Mouse (Mus musculus) midbrain, embryonic 11.5 days (tissue): ENCODE measurements at regions not wholly inside any gene's neighbourhood (a gene's known extent, or its start where the extent isn't known, plus 50 kb on each side); places are given as distances from the start of the nearest gene placed in this dataset.

Experiments
- ATAC-seq: fragments of 200-750 bp; cut with Nextera tagmentation; 2 replicates; pipeline ENCODE4 v1.8.0; 2017; ENCODE audit warnings: moderate TSS enrichment, moderate library complexity; ENCODE audit not compliant: low FRiP score
- DNase-seq: peaks from one replicate; pipeline ENCODE4 v3.0.0; 2015; ENCODE audit warnings: low spot score; ENCODE audit errors: missing footprints
- H3K27ac ChIP-seq: fragments of 300-500 bp; sonication (generic); 2 replicates; pipeline ENCODE4 v1.5.1; 2014; ENCODE audit warnings: low read depth, low read length
- H3K27me3 ChIP-seq: fragments of 300-500 bp; sonication (generic); 2 replicates; pipeline ENCODE4 v1.6.1; 2014; ENCODE audit warnings: mild to moderate bottlenecking, low read length, moderate library complexity, mixed read lengths; ENCODE audit not compliant: control insufficient read depth, insufficient read depth
- H3K36me3 ChIP-seq: fragments of 300-500 bp; sonication (generic); 2 replicates; pipeline ENCODE4 v1.6.1; 2014; ENCODE audit warnings: mild to moderate bottlenecking, low read length, moderate library complexity, mixed read lengths; ENCODE audit not compliant: control insufficient read depth, insufficient read depth
- H3K4me1 ChIP-seq: fragments of 300-500 bp; sonication (generic); 2 replicates; pipeline ENCODE4 v1.6.1; 2014; ENCODE audit warnings: low read length; ENCODE audit not compliant: control insufficient read depth, insufficient read depth
- H3K4me2 ChIP-seq: fragments of 300-500 bp; sonication (generic); 2 replicates; pipeline ENCODE4 v1.6.1; 2014; ENCODE audit warnings: mild to moderate bottlenecking, moderate library complexity
- H3K4me3 ChIP-seq: fragments of 300-500 bp; sonication (generic); 2 replicates; pipeline ENCODE4 v1.5.1; 2014; ENCODE audit warnings: low read depth, low read length
- H3K9ac ChIP-seq: fragments of 300-500 bp; sonication (generic); 2 replicates; pipeline ENCODE4 v1.6.1; 2014; ENCODE audit warnings: low read length
- H3K9me3 ChIP-seq: fragments of 300-500 bp; sonication (generic); 2 replicates; pipeline ENCODE4 v1.6.1; 2016; ENCODE audit warnings: low read length; ENCODE audit not compliant: control insufficient read depth
- WGBS: fragments of 180-500 bp; shearing (Covaris S2); extraction: QIAGEN DNeasy Blood & Tissue Kit; methylation state at CpG from one replicate; pipeline ENCODE4 v1.1.7; 2014; 5-methylcytosine and 5-hydroxymethylcytosine counted together

DNA sequence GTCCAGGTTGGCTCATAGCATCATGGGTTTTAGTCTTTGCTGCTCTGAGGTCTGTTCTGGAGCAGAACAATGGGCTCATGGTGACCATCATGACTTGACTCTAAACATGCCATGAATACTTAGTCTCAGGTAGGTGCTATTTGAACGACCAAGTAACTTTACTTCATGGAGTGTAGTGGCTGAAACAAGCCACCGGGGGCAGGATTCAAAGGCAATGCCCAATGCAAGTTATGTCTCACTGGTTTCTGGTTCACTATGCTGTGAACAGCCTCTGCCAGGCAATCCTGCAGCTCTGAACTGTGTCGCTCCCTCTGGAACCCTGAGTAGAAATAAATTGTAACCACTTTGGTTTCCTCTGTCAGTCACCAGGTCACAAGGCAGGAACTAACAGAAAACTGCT is 65.8 kb upstream of the Gm26897 start:
- H3K4me2 ChIP-seq, result no peak overlapping the region
- H3K4me1 ChIP-seq, result peaks cover 6% of the 10 kb centered on the region
- DNase-seq, result peak; percentile 90
- no peak overlapping the region for H3K4me3 ChIP-seq
- H3K9ac ChIP-seq, result no peak overlapping the region
- no peaks in the 10 kb centered on the region; the same call in 1 of the 2 replicates for H3K9me3 ChIP-seq
- no peak overlapping the region for H3K27ac ChIP-seq
- H3K36me3 ChIP-seq, result no peaks in the 10 kb centered on the region
- WGBS, result 73% methylated on average over 3 of the region's 3 CpGs
- no peak for ATAC-seq
- H3K27me3 ChIP-seq, result no peaks in the 10 kb centered on the region

- no peak overlapping the region for H3K4me3 ChIP-seq
- no peak for DNase-seq
- ATAC-seq, result no peak
- H3K36me3 ChIP-seq, result no peaks in the 10 kb centered on the region
- no peaks in the 10 kb centered on the region for H3K27me3 ChIP-seq
- no peak overlapping the region for H3K27ac ChIP-seq
- no peaks in the 10 kb centered on the region; the same call in 1 of the 2 replicates for H3K9me3 ChIP-seq
- H3K9ac ChIP-seq, result no peak overlapping the region
- no peaks in the 10 kb centered on the region; the same call in 1 of the 2 replicates for H3K4me1 ChIP-seq
- H3K4me2 ChIP-seq, result no peak overlapping the region
Observed at GRCm38 (mm10) chr5:111669139-111669538, 64.6 kb upstream of the Gm26897 start.

GRCm38 (mm10) chr5:111671762-111672161 is 62.0 kb upstream of the Gm26897 start:
- peaks cover 6% of the 10 kb centered on the region for H3K4me1 ChIP-seq
- no peaks in the 10 kb centered on the region for H3K36me3 ChIP-seq
- no peak overlapping the region for H3K4me2 ChIP-seq
- H3K27me3 ChIP-seq, result no peaks in the 10 kb centered on the region
- DNase-seq (no peak), ATAC-seq (no peak)
- no peaks in the 10 kb centered on the region; the same call in 1 of the 2 replicates for H3K9me3 ChIP-seq
- H3K4me3 ChIP-seq, result no peak overlapping the region
- 88% methylated on average over 6 of the region's 6 CpGs for WGBS
- no peak overlapping the region for H3K27ac ChIP-seq
- H3K9ac ChIP-seq, result no peak overlapping the region

- Histone ChIP-seq H3K4me1 (peaks cover 28% of the 10 kb centered on the region), H3K4me2 (no peak overlapping the region), H3K27ac (peak overlapping the region; percentile 5; the same call in 1 of the 2 replicates), H3K27me3 (no peaks in the 10 kb centered on the region), H3K36me3 (no peaks in the 10 kb centered on the region), H3K9me3 (no peaks in the 10 kb centered on the region), H3K4me3 (no peak overlapping the region), H3K9ac (no peak overlapping the region; the same call in 1 of the 2 replicates)
- no peak for ATAC-seq
- DNase-seq, result no peak
- WGBS, result 51% methylated on average over 6 of the region's 6 CpGs
Observed at GRCm38 (mm10) chr5:111674976-111675672, 58.6 kb upstream of the Gm26897 start.

DNA sequence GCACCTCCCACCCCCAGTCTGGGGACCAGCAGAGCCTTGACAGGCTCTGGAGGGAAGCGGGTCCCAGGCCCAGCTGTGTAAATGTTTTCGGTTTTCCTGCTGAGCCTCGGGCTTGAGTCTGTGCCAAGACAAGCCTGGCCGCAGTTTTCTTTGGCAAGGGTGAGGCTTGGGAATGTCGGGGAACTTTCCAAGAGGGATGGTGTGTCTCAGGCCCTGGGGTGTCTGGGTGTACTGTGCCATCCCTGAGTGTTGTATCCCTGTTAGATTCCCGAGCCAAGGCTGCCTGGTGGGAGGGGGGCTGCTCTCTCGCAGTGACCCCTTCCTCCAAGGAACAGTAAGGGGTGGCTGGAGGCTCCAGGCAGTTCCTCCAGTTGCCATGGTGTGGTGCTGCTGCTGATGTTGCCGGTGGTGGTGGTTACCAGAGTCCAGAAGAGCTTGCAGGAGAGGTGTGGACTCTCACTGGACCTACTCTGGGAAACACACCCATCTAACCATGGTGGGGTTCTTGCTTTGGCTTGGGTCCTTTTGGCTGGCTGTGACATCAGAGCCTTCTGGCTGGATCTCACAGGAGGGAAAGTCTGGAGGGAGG is 58.0 kb upstream of the Gm26897 start:
- no peak for ATAC-seq
- 21% methylated on average over 8 of the region's 8 CpGs for WGBS

GRCm38 (mm10) chr5:111677847-111678311 is 55.8 kb upstream of the Gm26897 start:
- Histone ChIP-seq H3K9me3 (no peaks in the 10 kb centered on the region), H3K36me3 (no peaks in the 10 kb centered on the region), H3K27me3 (no peaks in the 10 kb centered on the region), H3K4me3 (no peak overlapping the region), H3K4me1 (peaks cover 39% of the 10 kb centered on the region), H3K9ac (no peak overlapping the region), H3K4me2 (no peak overlapping the region), H3K27ac (peak overlapping the region; percentile 61)
- ATAC-seq, result peak; percentile 45; the same call in 1 of the 2 replicates
- DNase-seq, result no peak
- WGBS, result 38% methylated on average over 6 of the region's 6 CpGs

More for the DNA sequence above, 58.0 kb upstream of the Gm26897 start:
- Histone ChIP-seq H3K9ac (no peak overlapping the region; the same call in 1 of the 2 replicates), H3K27ac (peak overlapping the region; percentile 5; the same call in 1 of the 2 replicates), H3K36me3 (no peaks in the 10 kb centered on the region), H3K9me3 (no peaks in the 10 kb centered on the region), H3K27me3 (no peaks in the 10 kb centered on the region), H3K4me3 (no peak overlapping the region), H3K4me1 (peaks cover 28% of the 10 kb centered on the region), H3K4me2 (no peak overlapping the region)
- peak; percentile 89 for DNase-seq

GRCm38 (mm10) chr5:111678496-111678895 is 55.2 kb upstream of the Gm26897 start:
- Histone ChIP-seq H3K36me3 (no peaks in the 10 kb centered on the region), H3K27me3 (no peaks in the 10 kb centered on the region), H3K4me2 (no peak overlapping the region), H3K9ac (no peak overlapping the region), H3K4me1 (peaks cover 39% of the 10 kb centered on the region), H3K27ac (peak overlapping the region; percentile 61; the same call in 1 of the 2 replicates), H3K4me3 (no peak overlapping the region), H3K9me3 (no peaks in the 10 kb centered on the region)
- WGBS, result 25% methylated on average over 1 of the region's 1 CpGs
- peak; percentile 19; the same call in 1 of the 2 replicates for ATAC-seq
- no peak for DNase-seq

DNA sequence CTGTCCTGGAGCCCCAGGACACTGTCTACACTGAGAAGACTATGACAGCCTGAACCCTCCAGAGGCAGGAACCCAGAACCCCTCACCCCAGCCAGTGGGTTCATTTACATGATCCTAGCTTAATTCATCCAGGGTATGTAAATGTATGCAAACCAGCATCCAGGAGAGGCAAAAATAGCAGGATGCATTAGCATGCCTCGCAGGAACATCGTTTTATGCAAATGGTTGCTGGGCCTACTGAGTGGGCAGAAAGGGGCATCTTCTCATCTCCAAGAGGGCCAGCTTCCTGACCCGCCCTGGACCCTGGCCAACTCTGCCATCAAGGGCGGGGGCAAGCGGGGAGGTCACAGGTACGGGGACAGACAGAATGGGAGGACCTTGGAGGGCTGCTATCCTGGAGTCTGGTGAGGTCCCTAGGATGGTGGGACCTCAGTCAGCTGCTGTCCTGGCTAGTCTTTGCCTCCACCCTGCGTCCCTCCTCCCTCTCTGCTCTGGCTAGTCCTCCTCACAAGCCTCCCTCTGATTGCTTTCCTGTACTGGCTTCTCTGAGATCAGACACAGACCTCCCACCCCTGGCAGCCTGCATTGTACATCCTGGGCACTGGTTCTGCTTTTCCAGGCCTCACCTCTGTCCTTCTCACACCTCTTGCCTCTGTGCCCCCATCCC is 52.2 kb upstream of the Gm26897 start:
- Histone ChIP-seq H3K4me3 (no peak overlapping the region), H3K9ac (peak overlapping the region; percentile 27; the same call in 1 of the 2 replicates), H3K27me3 (no peaks in the 10 kb centered on the region), H3K4me1 (peaks cover 32% of the 10 kb centered on the region), H3K9me3 (no peaks in the 10 kb centered on the region), H3K27ac (no peak overlapping the region; the same call in 1 of the 2 replicates), H3K36me3 (no peaks in the 10 kb centered on the region), H3K4me2 (no peak overlapping the region)
- DNase-seq (no peak), ATAC-seq (peak; percentile 53)
- 39% methylated on average over 7 of the region's 7 CpGs for WGBS

GRCm38 (mm10) chr5:111682899-111683298 is 50.8 kb upstream of the Gm26897 start:
- no peak overlapping the region for H3K4me2 ChIP-seq

More at GRCm38 (mm10) chr5:111682899-111683298, 50.8 kb upstream of the Gm26897 start:
- Histone ChIP-seq H3K9me3 (no peaks in the 10 kb centered on the region), H3K27ac (no peak overlapping the region), H3K36me3 (no peaks in the 10 kb centered on the region), H3K4me1 (peaks cover 26% of the 10 kb centered on the region), H3K27me3 (no peaks in the 10 kb centered on the region), H3K9ac (no peak overlapping the region), H3K4me3 (no peak overlapping the region)
- DNase-seq (no peak), ATAC-seq (0 out of 2 replicates have a peak, but pooled peaks have one; percentile 31)
